Mouse (Mus musculus): ENCODE results near the gene Cd300ld5. TPM values are rescaled to one million over a fixed set of nuclear protein-coding genes. Genes with fewer than 3 reads are reported as not detected.
"Not testable (repeated sequence)": the region's sequence is repeated elsewhere in the genome, so short reads cannot be mapped to it uniquely, and the experiment has no call there.

Cd300ld5 gene
- total and polyA plus RNA-seq, 2 experiments from 2014 or later, result not detected

DNA sequence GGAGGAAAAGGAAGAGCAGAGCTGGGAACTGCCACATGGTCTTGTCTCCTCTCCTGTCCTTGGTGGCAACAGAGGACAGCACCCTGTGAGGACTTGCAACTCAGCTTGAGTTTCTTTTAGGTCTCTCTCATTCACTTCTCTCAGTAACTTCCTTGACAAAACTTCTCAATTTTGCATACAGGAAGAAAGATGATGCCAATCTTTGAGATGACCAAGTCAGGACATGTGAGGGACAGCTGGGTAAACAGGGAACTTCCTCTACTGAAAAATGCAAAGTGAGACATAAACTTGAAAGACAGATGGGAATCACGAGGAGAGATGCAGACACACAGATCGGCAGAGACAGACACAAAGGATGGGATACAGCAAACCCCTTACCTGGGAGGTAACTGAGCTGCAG lies 10.7 kb upstream of the Cd300ld5 start, which contains the start of gene Cd300ld3:
Cd300ld3 (minus strand) TSS at position 151 of the 400 bp plus-strand sequence.
- no peak for DNase-seq (ENCODE audit: low spot score)
- no peaks in the 10 kb centered on the region for H3K4me1 ChIP-seq (ENCODE audit: control insufficient read depth, insufficient read depth)
- no peak within 1 kb of the TSS for H3K4me3 ChIP-seq (ENCODE audit: low read depth, low read length)
- WGBS, result 70% methylated on average over 2 of the region's 2 CpGs
- H3K4me2 ChIP-seq (ENCODE audit: low read depth, low read length), result no peak within 1 kb of the TSS
- H3K27me3 ChIP-seq (ENCODE audit: control insufficient read depth, insufficient read depth, low read length), result no peaks in the 10 kb centered on the region
- no peak within 1 kb of the TSS for H3K9ac ChIP-seq (replicated peaks; ENCODE audit: low read depth, low read length)
- TF ChIP-seq CTCF (IDR thresholded peaks at IDR 0.05; ENCODE audit: low read depth) (no peak), EP300 (IDR thresholded peaks at IDR 0.05; ENCODE audit: low read depth) (no peak)
- no peaks in the 10 kb centered on the region for H3K36me3 ChIP-seq (replicated peaks; ENCODE audit: control insufficient read depth, insufficient read depth, low read length)
- H3K27ac ChIP-seq (ENCODE audit: low read depth), result no peak within 1 kb of the TSS
- no peak for ATAC-seq (ENCODE audit: insufficient read depth, low read depth)
- no peaks in the 10 kb centered on the region for H3K9me3 ChIP-seq (replicated peaks; ENCODE audit: control insufficient read depth, low read length)

GRCm38 (mm10) chr11:115026912-115027311 lies 10.7 kb downstream of the Cd300ld5 start, which contains the start of gene Cd300ld4:
Gene Cd300ld4 (minus strand): TSS chr11:115027012.
- H3K27ac ChIP-seq (ENCODE audit: low read depth); ATAC-seq (ENCODE audit: insufficient read depth, low read depth); H3K36me3 ChIP-seq (replicated peaks; ENCODE audit: control insufficient read depth, insufficient read depth, low read length); H3K4me2 ChIP-seq (ENCODE audit: low read depth, low read length); H3K27me3 ChIP-seq (ENCODE audit: control insufficient read depth, insufficient read depth, low read length); DNase-seq (ENCODE audit: low spot score); H3K4me1 ChIP-seq (ENCODE audit: control insufficient read depth, insufficient read depth); H3K4me3 ChIP-seq (ENCODE audit: low read depth, low read length); H3K9me3 ChIP-seq (replicated peaks; ENCODE audit: control insufficient read depth, low read length); H3K9ac ChIP-seq (replicated peaks; ENCODE audit: low read depth, low read length): not testable (repeated sequence)
- no CpG with 5 or more reads among the region's 6 CpGs for WGBS

DNA sequence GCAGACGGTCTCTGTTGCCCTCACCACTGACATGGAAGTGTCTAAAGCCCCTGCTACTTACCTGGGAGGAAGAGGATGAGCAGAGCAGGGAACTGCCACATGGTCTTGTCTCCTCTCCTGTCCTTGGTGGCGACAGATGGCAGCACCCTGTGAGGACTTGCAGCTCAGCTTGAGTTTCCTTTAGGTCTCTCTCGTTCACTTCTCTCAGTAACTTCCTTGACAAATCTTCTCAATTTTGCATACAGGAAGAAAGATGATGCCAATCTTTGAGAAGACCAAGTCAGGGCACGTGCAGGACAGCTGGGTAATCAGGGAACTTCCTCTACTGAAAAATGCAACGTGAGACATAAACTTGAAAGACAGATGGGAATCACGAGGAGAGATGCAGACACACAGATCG lies 21.5 kb downstream of the Cd300ld5 start, which contains the start of gene Cd300ld2:
Cd300ld2 (minus strand) TSS at position 101 of the 400 bp plus-strand sequence.
- WGBS, result no CpG with 5 or more reads among the region's 7 CpGs
- not testable (repeated sequence) for DNase-seq (ENCODE audit: low spot score); H3K9ac ChIP-seq (replicated peaks; ENCODE audit: low read depth, low read length); H3K4me1 ChIP-seq (ENCODE audit: control insufficient read depth, insufficient read depth); H3K4me2 ChIP-seq (ENCODE audit: low read depth, low read length); H3K27me3 ChIP-seq (ENCODE audit: control insufficient read depth, insufficient read depth, low read length); H3K36me3 ChIP-seq (replicated peaks; ENCODE audit: control insufficient read depth, insufficient read depth, low read length); H3K4me3 ChIP-seq (ENCODE audit: low read depth, low read length); H3K9me3 ChIP-seq (replicated peaks; ENCODE audit: control insufficient read depth, low read length); H3K27ac ChIP-seq (ENCODE audit: low read depth); ATAC-seq (ENCODE audit: insufficient read depth, low read depth)

- TF ChIP-seq EP300 (IDR thresholded peaks at IDR 0.05; ENCODE audit: low read depth) (no peak), CTCF (IDR thresholded peaks at IDR 0.05; ENCODE audit: low read depth) (no peak)
- no peaks in the 10 kb centered on the region for H3K36me3 ChIP-seq (replicated peaks; ENCODE audit: control insufficient read depth, insufficient read depth, low read length)
- no peak overlapping the region for H3K4me3 ChIP-seq (ENCODE audit: low read depth, low read length)
- H3K9me3 ChIP-seq (replicated peaks; ENCODE audit: control insufficient read depth, low read length), result no peaks in the 10 kb centered on the region
- H3K27ac ChIP-seq (ENCODE audit: low read depth), result no peak overlapping the region
- H3K4me1 ChIP-seq (ENCODE audit: control insufficient read depth, insufficient read depth), result no peaks in the 10 kb centered on the region
- H3K9ac ChIP-seq (replicated peaks; ENCODE audit: low read depth, low read length), result no peak overlapping the region
- no peaks in the 10 kb centered on the region for H3K27me3 ChIP-seq (ENCODE audit: control insufficient read depth, insufficient read depth, low read length)
- no peak overlapping the region for H3K4me2 ChIP-seq (ENCODE audit: low read depth, low read length)
- DNase-seq (ENCODE audit: low spot score) (no peak), ATAC-seq (ENCODE audit: insufficient read depth, low read depth) (no peak)
- 57% methylated on average over 5 of the region's 5 CpGs for WGBS
These were observed 33.5 kb downstream of the Cd300ld5 start for GRCm38 (mm10) chr11:115004070-115004469.

DNA sequence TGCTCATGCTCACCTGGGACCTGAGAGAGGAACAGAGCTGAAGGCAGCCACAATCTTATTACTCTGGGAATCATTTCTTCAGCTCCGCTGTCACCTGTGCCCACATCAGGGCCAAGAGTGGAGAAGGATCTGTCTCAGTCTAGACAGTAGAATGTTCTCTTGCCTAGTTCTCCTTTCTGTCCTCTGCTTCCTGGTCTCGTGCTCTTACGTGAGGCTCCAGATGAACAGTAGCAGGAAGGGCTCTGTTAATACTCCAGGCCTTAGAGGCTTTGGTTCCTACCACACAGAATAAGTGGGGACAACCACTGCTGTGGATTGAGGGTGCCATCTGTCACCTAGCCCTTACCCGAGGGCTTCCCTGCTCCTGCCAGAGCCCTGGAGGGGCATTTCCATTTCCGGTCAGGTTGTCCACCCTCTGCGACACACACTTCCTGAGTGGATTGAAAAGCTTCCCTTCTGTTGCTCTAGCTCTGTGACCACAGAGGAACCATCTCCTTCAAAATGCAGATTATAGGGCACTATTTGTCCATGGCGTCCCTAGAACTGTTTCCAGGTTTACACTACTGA lies 36.0 kb downstream of the Cd300ld5 start, which contains the start of gene Cd300c2:
Cd300c2 (minus strand) TSS at position 407 of the 567 bp plus-strand sequence.
- Histone ChIP-seq H3K4me2 (ENCODE audit: low read depth, low read length) (no peak within 1 kb of the TSS), H3K27me3 (ENCODE audit: control insufficient read depth, insufficient read depth, low read length) (no peaks in the 10 kb centered on the region), H3K36me3 (replicated peaks; ENCODE audit: control insufficient read depth, insufficient read depth, low read length) (no peaks in the 10 kb centered on the region), H3K4me3 (ENCODE audit: low read depth, low read length) (no peak within 1 kb of the TSS), H3K9me3 (replicated peaks; ENCODE audit: control insufficient read depth, low read length) (no peaks in the 10 kb centered on the region), H3K9ac (replicated peaks; ENCODE audit: low read depth, low read length) (no peak within 1 kb of the TSS), H3K27ac (ENCODE audit: low read depth) (no peak within 1 kb of the TSS), H3K4me1 (ENCODE audit: control insufficient read depth, insufficient read depth) (no peaks in the 10 kb centered on the region)
- DNase-seq (ENCODE audit: low spot score), result no peak
- WGBS, result 65% methylated on average over 7 of the region's 7 CpGs
- no peak for ATAC-seq (ENCODE audit: insufficient read depth, low read depth)
- no peak for TF ChIP-seq CTCF (IDR thresholded peaks at IDR 0.05; ENCODE audit: low read depth)
- TF ChIP-seq EP300 (IDR thresholded peaks at IDR 0.05; ENCODE audit: low read depth), result no peak

GRCm38 (mm10) chr11:114989793-114990192 lies 47.8 kb downstream of the Cd300ld5 start, which contains the start of gene Cd300ld:
Gene Cd300ld (minus strand): TSS chr11:114989922.
- DNase-seq (ENCODE audit: low spot score) (no peak), ATAC-seq (ENCODE audit: insufficient read depth, low read depth) (no peak)
- no peaks in the 10 kb centered on the region for H3K4me1 ChIP-seq (ENCODE audit: control insufficient read depth, insufficient read depth)
- TF ChIP-seq EP300 (IDR thresholded peaks at IDR 0.05; ENCODE audit: low read depth) (no peak), CTCF (IDR thresholded peaks at IDR 0.05; ENCODE audit: low read depth) (no peak)
- no peaks in the 10 kb centered on the region for H3K36me3 ChIP-seq (replicated peaks; ENCODE audit: control insufficient read depth, insufficient read depth, low read length)
- H3K4me3 ChIP-seq (ENCODE audit: low read depth, low read length), result no peak within 1 kb of the TSS
- H3K9me3 ChIP-seq (replicated peaks; ENCODE audit: control insufficient read depth, low read length), result no peaks in the 10 kb centered on the region
- H3K9ac ChIP-seq (replicated peaks; ENCODE audit: low read depth, low read length), result no peak within 1 kb of the TSS
- 0 out of 2 replicates have a peak, but pooled peaks cover 4% of the 10 kb centered on the region for H3K27me3 ChIP-seq (ENCODE audit: control insufficient read depth, insufficient read depth, low read length)
- no peak within 1 kb of the TSS for H3K4me2 ChIP-seq (ENCODE audit: low read depth, low read length)
- no peak within 1 kb of the TSS for H3K27ac ChIP-seq (ENCODE audit: low read depth)
- WGBS, result 60% methylated on average over 4 of the region's 4 CpGs

All from heart, postnatal 0 days (tissue).